Mouse (Mus musculus): Measurements from ENCODE around the gene Nav2. TPM values are rescaled to one million over a fixed set of nuclear protein-coding genes. Genes with fewer than 3 reads are reported as not detected.

Nav2 gene
- polyA plus RNA-seq, 1 experiment = 21.9 TPM

DNA sequence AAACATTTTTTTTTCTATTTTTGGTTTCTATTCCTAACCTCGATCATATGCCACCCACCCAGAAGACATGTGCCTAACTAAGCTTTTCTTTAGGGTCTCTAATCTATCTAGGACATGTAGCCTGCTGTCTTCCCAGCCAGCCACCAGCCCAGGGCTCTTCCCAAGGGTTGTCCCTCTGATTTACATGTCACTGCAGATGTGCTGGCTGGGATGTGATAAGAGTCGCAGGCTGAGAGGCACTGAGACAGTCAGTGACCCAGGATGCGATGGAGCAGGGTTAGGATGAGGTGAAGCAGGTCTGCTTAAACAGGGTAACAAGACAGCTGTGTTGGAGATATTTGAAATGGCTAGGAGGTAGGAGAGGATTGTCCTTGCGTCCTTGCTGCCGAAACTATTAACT lies 401.2 kb downstream of the Nav2 start:
- no peak overlapping the region for H3K4me3 ChIP-seq
- no peaks in the 10 kb centered on the region for H3K27me3 ChIP-seq (ENCODE audit: control insufficient read depth, insufficient read depth, insufficient read length)
- TF ChIP-seq REST (IDR thresholded peaks at IDR 0.05; ENCODE audit: insufficient read depth, insufficient read length) (no peak), SRF (IDR thresholded peaks at IDR 0.05; ENCODE audit: control insufficient read depth, insufficient read length, low read depth) (no peak), TCF12 (IDR thresholded peaks at IDR 0.05; ENCODE audit: insufficient read depth, poor library complexity, severe bottlenecking) (no peak), USF1 (IDR thresholded peaks at IDR 0.05; ENCODE audit: low read depth) (no peak), E2F4 (IDR thresholded peaks at IDR 0.05; ENCODE audit: insufficient read depth) (no peak), MYOD1 (IDR thresholded peaks at IDR 0.05; ENCODE audit: control insufficient read depth in 1 of 3, insufficient read length in 2 of 3, low read depth in 2 of 3) (no peak), POLR2AphosphoS2 (IDR thresholded peaks at IDR 0.05; ENCODE audit: insufficient read length, low read depth) (no peak), MYOG (IDR thresholded peaks at IDR 0.05; ENCODE audit: control insufficient read depth in 1 of 3, insufficient read depth in 1 of 3, insufficient read length in 2 of 3, low read depth in 2 of 3) (no peak), MAX (IDR thresholded peaks at IDR 0.05; ENCODE audit: low read depth) (no peak), CEBPB (IDR thresholded peaks at IDR 0.05; ENCODE audit: insufficient read depth, poor library complexity, severe bottlenecking) (no peak), TCF3 (IDR thresholded peaks at IDR 0.05; ENCODE audit: insufficient read length, low read depth) (no peak), POLR2A (IDR thresholded peaks at IDR 0.05; ENCODE audit: insufficient read length, low read depth) (no peak)
- H3K36me3 ChIP-seq (ENCODE audit: control insufficient read depth, insufficient read depth) = no peaks in the 10 kb centered on the region
- no peaks in the 10 kb centered on the region for H3K79me2 ChIP-seq (ENCODE audit: control insufficient read depth, insufficient read depth)
- H3ac ChIP-seq (ENCODE audit: control insufficient read depth, insufficient read length) = no peak overlapping the region
- no peak overlapping the region for H3K4me2 ChIP-seq (ENCODE audit: low read depth)

DNA sequence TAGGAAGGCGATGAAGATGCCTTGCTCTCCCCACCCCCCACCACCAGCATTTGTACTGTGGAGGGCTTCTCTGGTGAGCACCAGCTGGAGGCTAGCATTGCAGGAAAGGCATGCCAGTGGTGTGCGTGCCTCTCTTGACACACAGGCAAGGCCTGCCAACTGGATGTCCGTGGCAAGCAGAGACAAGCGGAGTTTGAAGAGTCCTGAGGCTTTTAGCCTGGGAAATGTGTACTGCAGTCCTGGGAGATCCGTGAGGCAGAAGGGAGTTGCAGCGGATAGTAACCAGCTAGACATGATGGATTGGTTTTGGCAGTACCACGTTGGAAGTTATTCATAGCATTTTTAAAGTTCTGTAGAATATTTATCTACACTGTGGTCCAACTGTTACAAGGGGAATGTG lies 405.4 kb downstream of the Nav2 start:
- TF ChIP-seq POLR2A (IDR thresholded peaks at IDR 0.05; ENCODE audit: insufficient read length, low read depth) (no peak), MAX (IDR thresholded peaks at IDR 0.05; ENCODE audit: low read depth) (no peak), MYOD1 (IDR thresholded peaks at IDR 0.05; ENCODE audit: control insufficient read depth in 1 of 3, insufficient read length in 2 of 3, low read depth in 2 of 3) (no peak), TCF3 (IDR thresholded peaks at IDR 0.05; ENCODE audit: insufficient read length, low read depth) (no peak), SRF (IDR thresholded peaks at IDR 0.05; ENCODE audit: control insufficient read depth, insufficient read length, low read depth) (no peak), USF1 (IDR thresholded peaks at IDR 0.05; ENCODE audit: low read depth) (no peak), TCF12 (IDR thresholded peaks at IDR 0.05; ENCODE audit: insufficient read depth, poor library complexity, severe bottlenecking) (no peak), E2F4 (IDR thresholded peaks at IDR 0.05; ENCODE audit: insufficient read depth) (no peak), POLR2AphosphoS2 (IDR thresholded peaks at IDR 0.05; ENCODE audit: insufficient read length, low read depth) (no peak), CEBPB (IDR thresholded peaks at IDR 0.05; ENCODE audit: insufficient read depth, poor library complexity, severe bottlenecking) (no peak), REST (IDR thresholded peaks at IDR 0.05; ENCODE audit: insufficient read depth, insufficient read length) (no peak), MYOG (IDR thresholded peaks at IDR 0.05; ENCODE audit: control insufficient read depth in 1 of 3, insufficient read depth in 1 of 3, insufficient read length in 2 of 3, low read depth in 2 of 3) (no peak)
- Histone ChIP-seq H3K27me3 (ENCODE audit: control insufficient read depth, insufficient read depth, insufficient read length) (no peaks in the 10 kb centered on the region), H3K4me2 (ENCODE audit: low read depth) (no peak overlapping the region), H3K36me3 (ENCODE audit: control insufficient read depth, insufficient read depth) (no peaks in the 10 kb centered on the region), H3ac (ENCODE audit: control insufficient read depth, insufficient read length) (no peak overlapping the region), H3K79me2 (ENCODE audit: control insufficient read depth, insufficient read depth) (no peaks in the 10 kb centered on the region), H3K4me3 (no peak overlapping the region)

DNA sequence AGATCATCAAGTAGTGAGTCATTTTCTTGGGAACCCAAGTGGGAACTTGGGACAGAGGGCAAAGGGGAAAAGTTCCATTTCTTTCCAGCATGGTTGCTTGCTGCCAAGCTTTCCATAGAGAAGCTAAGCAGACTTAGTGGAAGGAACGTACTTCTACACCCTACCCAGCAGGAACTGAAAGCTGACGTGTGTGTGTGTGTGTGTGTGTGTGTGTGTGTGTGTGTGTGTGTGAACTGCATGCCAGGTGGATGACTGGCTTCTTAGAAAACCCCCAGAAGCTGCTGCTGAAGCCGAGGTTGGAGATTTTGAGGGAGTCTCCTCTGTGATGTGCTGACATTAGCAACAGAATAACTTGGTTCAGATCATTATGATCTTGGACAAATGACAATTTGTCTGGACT lies 406.5 kb downstream of the Nav2 start:
- no peak for TF ChIP-seq MYOG (IDR thresholded peaks at IDR 0.05; ENCODE audit: control insufficient read depth in 1 of 3, insufficient read depth in 1 of 3, insufficient read length in 2 of 3, low read depth in 2 of 3)
- TF ChIP-seq TCF12 (IDR thresholded peaks at IDR 0.05; ENCODE audit: insufficient read depth, poor library complexity, severe bottlenecking) = no peak
- TF ChIP-seq POLR2A (IDR thresholded peaks at IDR 0.05; ENCODE audit: insufficient read length, low read depth) = no peak
- TF ChIP-seq E2F4 (IDR thresholded peaks at IDR 0.05; ENCODE audit: insufficient read depth) = no peak
- no peak for TF ChIP-seq MYOD1 (IDR thresholded peaks at IDR 0.05; ENCODE audit: control insufficient read depth in 1 of 3, insufficient read length in 2 of 3, low read depth in 2 of 3)
- H3K79me2 ChIP-seq (ENCODE audit: control insufficient read depth, insufficient read depth) = no peaks in the 10 kb centered on the region
- H3K27me3 ChIP-seq (ENCODE audit: control insufficient read depth, insufficient read depth, insufficient read length) = no peaks in the 10 kb centered on the region
- H3K36me3 ChIP-seq (ENCODE audit: control insufficient read depth, insufficient read depth) = no peaks in the 10 kb centered on the region
- no peak overlapping the region for H3ac ChIP-seq (ENCODE audit: control insufficient read depth, insufficient read length)
- H3K4me3 ChIP-seq = no peak overlapping the region
- no peak overlapping the region for H3K4me2 ChIP-seq (ENCODE audit: low read depth)

DNA sequence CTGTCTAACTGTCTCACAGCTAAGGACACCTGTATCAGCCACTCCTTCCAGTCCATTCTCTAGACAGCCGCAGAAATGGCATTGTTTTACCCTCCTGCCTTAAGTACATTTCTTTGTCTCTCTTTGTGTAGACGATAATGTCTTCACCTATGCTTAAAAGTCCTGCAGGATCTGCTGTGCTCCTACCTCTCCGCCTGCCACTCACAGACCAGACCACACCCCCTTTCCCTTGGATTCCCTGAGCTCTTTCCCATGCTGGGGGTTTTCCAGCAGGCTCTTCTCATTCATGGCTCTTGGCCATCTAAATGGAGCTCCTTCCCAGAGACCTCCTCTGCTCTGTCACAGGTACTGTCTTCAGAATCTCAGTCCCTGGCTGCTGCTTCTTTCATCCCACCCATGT lies 408.1 kb downstream of the Nav2 start:
- Histone ChIP-seq H3K4me2 (ENCODE audit: low read depth) (no peak overlapping the region), H3K79me2 (ENCODE audit: control insufficient read depth, insufficient read depth) (no peaks in the 10 kb centered on the region), H3K27me3 (ENCODE audit: control insufficient read depth, insufficient read depth, insufficient read length) (no peaks in the 10 kb centered on the region), H3K4me3 (no peak overlapping the region), H3ac (ENCODE audit: control insufficient read depth, insufficient read length) (no peak overlapping the region), H3K36me3 (ENCODE audit: control insufficient read depth, insufficient read depth) (no peaks in the 10 kb centered on the region)
- no peak for TF ChIP-seq CEBPB (IDR thresholded peaks at IDR 0.05; ENCODE audit: insufficient read depth, poor library complexity, severe bottlenecking)
- no peak for TF ChIP-seq MYOG (IDR thresholded peaks at IDR 0.05; ENCODE audit: control insufficient read depth in 1 of 3, insufficient read depth in 1 of 3, insufficient read length in 2 of 3, low read depth in 2 of 3)
- no peak for TF ChIP-seq SRF (IDR thresholded peaks at IDR 0.05; ENCODE audit: control insufficient read depth, insufficient read length, low read depth)
- no peak for TF ChIP-seq E2F4 (IDR thresholded peaks at IDR 0.05; ENCODE audit: insufficient read depth)
- TF ChIP-seq POLR2AphosphoS2 (IDR thresholded peaks at IDR 0.05; ENCODE audit: insufficient read length, low read depth) = no peak
- no peak for TF ChIP-seq TCF12 (IDR thresholded peaks at IDR 0.05; ENCODE audit: insufficient read depth, poor library complexity, severe bottlenecking)
- no peak for TF ChIP-seq MAX (IDR thresholded peaks at IDR 0.05; ENCODE audit: low read depth)
- TF ChIP-seq TCF3 (IDR thresholded peaks at IDR 0.05; ENCODE audit: insufficient read length, low read depth) = no peak
- TF ChIP-seq POLR2A (IDR thresholded peaks at IDR 0.05; ENCODE audit: insufficient read length, low read depth) = no peak
- no peak for TF ChIP-seq USF1 (IDR thresholded peaks at IDR 0.05; ENCODE audit: low read depth)
- TF ChIP-seq MYOD1 (IDR thresholded peaks at IDR 0.05; ENCODE audit: control insufficient read depth in 1 of 3, insufficient read length in 2 of 3, low read depth in 2 of 3) = no peak
- TF ChIP-seq REST (IDR thresholded peaks at IDR 0.05; ENCODE audit: insufficient read depth, insufficient read length) = no peak
